Mouse (Mus musculus) lung, postnatal 0 days (tissue): ENCODE measurements around the gene Scml4.

ENCODE experiments used
- CTCF ChIP-seq: IDR thresholded peaks from 2 replicates; pipeline ENCODE4 v1.5.1; 2016; ENCODE audit warnings: antibody characterized with exemption, mild to moderate bottlenecking
- EP300 ChIP-seq: IDR thresholded peaks from 2 replicates; pipeline ENCODE4 v1.6.1; 2016; ENCODE audit warnings: antibody characterized with exemption, mild to moderate bottlenecking, control low read depth

DNA sequence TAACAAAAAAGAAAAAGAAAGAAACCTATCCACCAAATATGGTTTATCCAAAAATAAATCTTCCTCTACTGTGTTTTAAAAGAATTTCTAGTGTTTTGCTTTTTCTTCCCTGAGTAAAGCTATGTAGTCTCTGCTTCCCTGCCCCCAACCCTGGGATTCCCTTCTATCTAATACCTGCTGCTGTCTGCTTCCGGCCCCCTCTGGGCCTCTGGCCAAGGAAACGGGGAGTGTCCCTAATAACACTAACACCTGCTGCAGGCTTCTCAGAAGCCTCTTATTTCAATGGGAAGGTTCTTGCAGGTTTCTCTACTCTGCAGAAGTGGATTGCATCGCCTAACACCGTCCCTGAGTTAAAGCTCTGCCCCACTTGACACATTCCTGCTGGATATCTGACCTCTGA lies 50.4 kb downstream of the Scml4 start:
- TF ChIP-seq CTCF (no peak), EP300 (no peak)
